Mouse (Mus musculus) adrenal gland, postnatal 25 days (tissue): ENCODE measurements around the gene Rxfp3. TPM values are rescaled to one million over a fixed set of nuclear protein-coding genes. Genes with fewer than 3 reads are reported as not detected.

Experiments
- DNase-seq: peaks from one replicate; pipeline ENCODE4 v3.0.0; 2021; ENCODE audit warnings: mixed read lengths
- long read RNA-seq: library from polyadenylated mRNA; stranded (forward); transcript quantifications from one replicate; pipeline ENCODE4 v2.0.0, GENCODE M21; 2021
- total RNA-seq: library from RNA; stranded (reverse); gene quantifications from 2 replicates; pipeline ENCODE4 v1.2.3, GENCODE M21; 2021

The Rxfp3 gene
- total RNA-seq: not detected in 2 replicates
- long read RNA-seq: 0 reads

- no peak for DNase-seq
Observed at GRCm38 (mm10) chr15:11037711-11038110, at the start of gene Rxfp3. Gene Rxfp3 (minus strand): TSS chr15:11037991.

GRCm38 (mm10) chr15:11084993-11085365 is 47.2 kb upstream of the Rxfp3 start:
- no peak for DNase-seq

GRCm38 (mm10) chr15:11084241-11084992 is 46.6 kb upstream of the Rxfp3 start:
- DNase-seq: no peak

GRCm38 (mm10) chr15:11083678-11084077 is 45.9 kb upstream of the Rxfp3 start:
- no peak for DNase-seq

- no peak for DNase-seq
Observed at GRCm38 (mm10) chr15:11082961-11083569, 45.3 kb upstream of the Rxfp3 start.

GRCm38 (mm10) chr15:11075726-11076361 is 38.1 kb upstream of the Rxfp3 start:
- no peak for DNase-seq

- DNase-seq: no peak
Observed at GRCm38 (mm10) chr15:11067891-11068290, 30.1 kb upstream of the Rxfp3 start.

- no peak for DNase-seq
Observed at GRCm38 (mm10) chr15:11066299-11066698, 28.5 kb upstream of the Rxfp3 start.

GRCm38 (mm10) chr15:11065528-11066171 is 27.9 kb upstream of the Rxfp3 start:
- DNase-seq: no peak

GRCm38 (mm10) chr15:11064558-11065411 is 27.0 kb upstream of the Rxfp3 start, which contains the start of gene Adamts12:
Gene Adamts12 (plus strand): TSS chr15:11064790.
- DNase-seq: peak; percentile 39

GRCm38 (mm10) chr15:11064160-11064557 is 26.4 kb upstream of the Rxfp3 start:
- no peak for DNase-seq

- no peak for DNase-seq
Observed at GRCm38 (mm10) chr15:11062903-11063302, 25.1 kb upstream of the Rxfp3 start.

- no peak for DNase-seq
Observed at GRCm38 (mm10) chr15:11054440-11055080, 16.8 kb upstream of the Rxfp3 start.

- no peak for DNase-seq
Observed at GRCm38 (mm10) chr15:11053678-11054439, 16.1 kb upstream of the Rxfp3 start.

- DNase-seq: no peak
Observed at GRCm38 (mm10) chr15:11042828-11043227, 5.0 kb upstream of the Rxfp3 start.

- no peak for DNase-seq
Observed at GRCm38 (mm10) chr15:11041229-11041628, 3.4 kb upstream of the Rxfp3 start.

GRCm38 (mm10) chr15:11040067-11040466 is 2.3 kb upstream of the Rxfp3 start:
- no peak for DNase-seq

GRCm38 (mm10) chr15:11038476-11038875 is 685 bp upstream of the Rxfp3 start:
- no peak for DNase-seq

GRCm38 (mm10) chr15:11037376-11037695 is 455 bp downstream of the Rxfp3 start:
- no peak for DNase-seq

GRCm38 (mm10) chr15:11036535-11037375 is 1.0 kb downstream of the Rxfp3 start:
- no peak for DNase-seq
